Mouse (Mus musculus) heart, postnatal 0 days (tissue): Measurements from ENCODE around the gene Ang5.
"Not testable (repeated sequence)": the region's sequence is repeated elsewhere in the genome, so short reads cannot be mapped to it uniquely, and the experiment has no call there.

ENCODE experiments used
- CTCF ChIP-seq: IDR thresholded peaks from 2 replicates; pipeline ENCODE4 v1.5.1; 2016; ENCODE audit warnings: antibody characterized with exemption, control low read depth, low read depth
- EP300 ChIP-seq: IDR thresholded peaks from 2 replicates; pipeline ENCODE4 v1.6.1; 2016; ENCODE audit warnings: antibody characterized with exemption, low read depth

- TF ChIP-seq CTCF, EP300: not testable (repeated sequence)
These were observed 52.8 kb downstream of the Ang5 start for GRCm38 (mm10) chr14:44009686-44010085.
